Mouse (Mus musculus): ENCODE results near the gene Golph3l.
"Not testable (repeated sequence)": the region's sequence is repeated elsewhere in the genome, so short reads cannot be mapped to it uniquely, and the experiment has no call there.

The Golph3l gene

GRCm38 (mm10) chr3:95627763-95628162 is 39.0 kb downstream of the Golph3l start:
- no peak for DNase-seq

- no peak for DNase-seq
These were observed 41.0 kb downstream of the Golph3l start for GRCm38 (mm10) chr3:95629755-95630154.

- no peak for DNase-seq
These were observed 42.1 kb downstream of the Golph3l start for GRCm38 (mm10) chr3:95630856-95631255.

- DNase-seq = no peak
These were observed 42.6 kb downstream of the Golph3l start for GRCm38 (mm10) chr3:95631304-95631703.

- no peak for DNase-seq
These were observed 44.2 kb downstream of the Golph3l start for GRCm38 (mm10) chr3:95632648-95633588.

DNA sequence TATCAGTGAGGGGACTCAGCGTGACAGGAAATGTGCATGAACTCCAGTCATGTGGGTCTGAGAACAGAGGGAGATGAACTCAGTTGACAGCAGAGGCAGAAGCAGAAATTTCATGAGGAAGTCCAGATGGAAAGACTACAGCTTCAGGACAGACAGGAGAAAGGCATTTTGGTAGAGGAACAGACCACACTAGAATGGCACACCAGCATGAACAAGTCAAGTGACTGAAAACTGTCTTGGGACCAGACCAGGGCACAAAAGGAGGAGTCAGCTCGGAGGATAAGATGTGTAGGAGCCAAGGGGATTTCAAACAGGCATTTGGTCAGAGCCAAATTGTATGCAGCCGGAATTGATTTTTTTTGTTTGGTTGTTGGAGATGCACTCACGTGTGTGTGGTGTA is 46.9 kb downstream of the Golph3l start:
- no peak for DNase-seq

DNA sequence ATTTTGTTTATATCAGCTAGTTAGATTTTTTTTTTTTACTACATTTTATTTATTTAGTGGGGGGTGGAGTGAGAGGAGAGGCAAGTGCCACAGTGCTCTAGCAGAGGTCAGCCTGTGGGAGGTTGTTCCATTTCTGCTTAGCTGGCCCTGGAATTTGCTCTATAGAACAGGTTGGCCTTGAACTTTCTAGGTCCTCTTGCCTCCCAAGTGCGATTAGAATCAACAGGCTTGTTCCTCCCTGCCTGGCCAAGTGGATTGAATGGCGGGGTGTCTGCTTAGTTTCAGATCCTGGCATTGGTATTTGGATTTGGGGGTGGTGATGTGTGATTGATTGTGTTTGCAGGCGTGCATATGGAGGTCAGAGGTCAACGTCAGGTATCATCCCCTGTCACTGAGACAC is 47.3 kb downstream of the Golph3l start:
- no peak for DNase-seq

DNA sequence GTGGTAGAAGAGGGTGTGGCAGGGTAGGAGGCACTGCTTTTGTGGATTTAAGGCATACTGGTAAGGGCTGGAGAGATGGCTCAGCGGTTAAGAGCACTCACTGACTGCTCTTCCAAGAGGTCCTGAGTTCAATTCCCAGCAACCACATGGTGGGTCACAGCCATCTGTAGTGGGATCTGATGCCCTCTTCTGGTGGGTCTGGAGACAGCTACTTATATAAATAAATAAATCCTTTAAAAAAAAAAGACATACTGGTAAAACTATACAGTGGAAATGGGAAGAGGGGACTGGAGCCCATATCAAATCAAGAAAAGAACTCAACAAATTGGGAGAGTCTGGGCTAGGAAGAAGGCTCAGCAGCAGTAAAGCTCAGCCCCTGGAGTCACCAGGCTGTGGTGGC is 51.0 kb downstream of the Golph3l start:
- no peak for DNase-seq

GRCm38 (mm10) chr3:95643097-95643496 is 54.4 kb downstream of the Golph3l start:
- no peak for DNase-seq

DNA sequence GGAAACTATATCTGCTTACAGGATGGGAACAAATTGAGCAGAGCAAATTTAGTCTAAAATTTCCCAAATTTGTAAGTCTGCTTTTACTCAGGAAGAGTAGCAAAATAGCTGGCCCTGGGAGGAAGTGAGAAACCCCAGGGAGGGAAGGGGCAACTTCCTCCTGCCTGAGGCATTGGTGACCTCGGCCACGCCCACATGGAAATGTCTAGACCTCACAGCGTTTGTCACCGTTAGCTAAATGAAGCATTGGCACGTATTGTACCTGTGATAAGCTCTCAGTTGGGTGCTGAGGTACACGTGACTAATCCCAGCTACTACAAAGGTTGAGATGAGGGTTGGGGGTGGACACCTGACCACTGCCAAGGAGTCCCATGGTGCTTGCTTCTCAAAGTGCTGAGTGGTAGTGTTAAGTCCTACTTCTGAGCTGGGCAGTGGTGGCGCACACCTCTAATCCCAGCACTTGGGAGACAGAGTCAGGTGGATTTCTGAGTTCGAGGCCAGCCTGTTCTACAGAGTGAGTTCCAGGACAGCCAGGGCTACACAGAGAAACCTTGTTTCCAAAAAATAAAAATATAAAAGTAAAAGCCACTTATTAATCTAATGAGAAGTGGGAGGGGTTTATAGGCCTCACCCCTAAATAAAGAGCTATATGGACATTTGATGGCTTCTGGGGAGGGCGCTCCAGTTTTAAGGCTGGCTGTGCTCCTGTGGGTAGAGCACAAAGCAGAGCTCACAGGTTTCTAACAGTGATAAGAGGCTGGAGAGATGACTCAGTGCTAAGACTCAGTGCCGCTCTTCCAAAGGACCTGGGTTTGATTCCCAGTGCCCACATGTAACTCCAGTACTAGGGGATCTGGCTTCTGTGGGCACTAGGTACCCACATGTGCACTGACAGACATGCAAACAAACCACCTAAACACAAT is 56.8 kb downstream of the Golph3l start:
- DNase-seq = no peak

DNA sequence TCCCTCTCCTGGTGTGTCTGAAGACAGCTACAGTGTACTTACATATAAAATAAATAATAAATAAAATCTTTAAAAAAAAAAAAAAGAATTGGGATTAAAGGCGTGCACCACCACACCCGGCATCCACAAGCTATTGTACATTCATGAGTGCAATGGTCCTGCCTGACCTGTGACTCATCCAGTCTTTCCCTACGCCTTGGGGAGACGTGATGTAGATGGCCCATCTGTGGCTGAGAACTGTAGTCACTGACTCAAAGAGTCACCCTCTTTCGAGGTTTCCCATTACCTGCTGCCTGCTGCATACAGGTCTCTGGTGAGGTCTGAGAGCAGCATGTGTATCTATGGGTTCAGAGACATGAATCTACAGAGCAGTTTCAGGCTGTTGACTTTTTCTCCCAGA is 59.3 kb downstream of the Golph3l start:
- no peak for DNase-seq

DNA sequence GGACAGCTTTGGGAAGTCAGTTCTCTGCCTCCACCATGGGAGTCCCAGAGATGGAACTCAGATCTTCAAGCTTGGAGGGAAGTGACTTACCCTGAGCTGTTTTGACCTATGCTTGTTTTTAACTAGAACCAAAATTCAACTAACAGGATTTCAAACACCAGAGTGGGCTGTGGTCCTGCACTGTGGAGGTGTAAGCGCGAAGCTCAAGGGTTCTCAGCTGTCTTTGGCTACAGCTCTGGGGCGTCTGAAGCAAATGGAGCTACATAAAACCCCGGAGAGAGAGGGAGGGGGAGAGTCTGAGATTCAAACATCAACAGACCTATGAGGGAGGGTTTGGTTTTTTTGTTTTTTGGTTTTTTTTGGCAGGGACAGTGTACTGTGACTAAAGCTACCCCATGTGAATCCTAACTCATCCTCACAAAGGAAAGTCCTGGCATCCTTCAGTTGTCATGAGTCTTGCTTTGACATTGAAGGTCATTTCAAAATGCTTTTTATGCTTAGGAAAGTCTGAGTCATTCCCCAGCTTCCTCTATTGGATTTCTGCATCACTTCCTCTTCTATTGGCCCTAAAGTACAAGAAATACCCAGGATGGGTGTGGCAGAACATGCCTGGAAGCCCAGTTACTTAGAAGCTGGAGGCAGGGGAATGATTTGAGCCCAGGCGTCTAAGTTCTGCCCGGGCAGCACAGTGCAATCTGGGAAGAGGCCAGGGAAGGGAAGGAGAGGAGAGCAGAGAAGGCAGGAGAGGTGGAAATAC is 61.7 kb downstream of the Golph3l start:
- DNase-seq = no peak

DNA sequence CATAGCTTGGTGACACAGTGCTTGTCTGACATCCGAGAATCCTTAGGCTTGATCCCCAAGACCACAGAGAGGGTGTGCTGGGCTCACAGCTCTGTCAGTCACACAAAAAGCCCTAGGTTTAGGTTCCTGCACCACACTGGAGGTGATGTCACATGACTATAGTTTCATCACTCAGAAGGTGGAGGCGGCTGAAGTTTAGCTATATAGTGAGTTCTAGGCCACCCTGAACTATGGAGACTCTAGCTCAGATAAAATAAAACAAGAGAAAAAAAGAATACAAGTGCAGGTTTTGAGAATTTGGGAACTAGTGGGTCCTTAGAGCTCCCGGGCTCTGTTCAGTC is 62.3 kb downstream of the Golph3l start:
- no peak for DNase-seq

DNA sequence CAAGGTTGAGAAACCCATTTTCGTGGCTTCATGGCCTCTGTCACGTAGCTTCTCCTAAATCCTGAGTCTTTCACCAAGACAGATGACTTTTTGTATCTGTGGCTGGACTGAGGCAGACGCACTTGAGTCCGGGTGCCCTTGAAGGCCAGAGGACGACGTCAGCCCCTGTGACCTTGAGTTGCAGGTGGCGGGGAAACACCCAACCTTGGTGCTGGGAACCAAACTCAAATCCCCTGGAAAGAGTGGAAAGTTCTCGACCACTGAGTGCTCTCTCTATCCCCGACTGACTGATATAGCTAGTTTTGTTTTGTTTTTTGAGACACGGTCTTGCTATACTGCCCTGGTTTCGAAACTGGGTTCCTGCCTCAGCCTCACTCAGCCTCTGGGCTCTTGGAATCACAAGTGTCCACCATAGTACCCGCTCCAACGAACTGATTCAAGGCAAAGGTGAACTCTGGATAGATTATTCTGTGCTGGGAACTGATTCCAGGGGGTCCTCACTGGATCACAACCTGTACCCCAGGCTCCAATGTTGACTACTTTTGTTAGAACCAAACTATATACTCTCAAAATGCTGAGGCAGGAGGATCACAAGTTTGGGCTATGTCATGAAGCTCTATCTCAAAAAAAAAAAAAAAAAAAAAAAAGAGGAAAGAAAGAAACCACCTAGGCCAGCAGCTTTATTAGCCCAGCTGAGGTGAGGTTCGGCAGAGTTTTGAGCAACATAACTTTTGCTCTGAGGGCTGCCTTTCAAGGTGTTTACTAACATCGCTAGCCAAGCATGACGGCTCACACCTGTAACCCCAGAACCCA is 62.9 kb downstream of the Golph3l start:
- no peak for DNase-seq

- DNase-seq = no peak
These were observed 63.6 kb downstream of the Golph3l start for GRCm38 (mm10) chr3:95652204-95652811.

- no peak for DNase-seq
These were observed 64.1 kb downstream of the Golph3l start for GRCm38 (mm10) chr3:95652871-95653270.

GRCm38 (mm10) chr3:95653473-95654034 is 64.8 kb downstream of the Golph3l start:
- no peak for DNase-seq

- DNase-seq = not testable (repeated sequence)
These were observed 65.6 kb downstream of the Golph3l start for GRCm38 (mm10) chr3:95654371-95654770.

GRCm38 (mm10) chr3:95655437-95655836 is 66.7 kb downstream of the Golph3l start:
- no peak for DNase-seq

- DNase-seq = no peak
These were observed 68.4 kb downstream of the Golph3l start for GRCm38 (mm10) chr3:95657108-95657507.

GRCm38 (mm10) chr3:95657711-95658110 is 69.0 kb downstream of the Golph3l start:
- no peak for DNase-seq

Measured in kidney, adult 18-20 months (tissue).